Mouse (Mus musculus) ES-Bruce4 (cell line): ENCODE measurements around the gene Nsd2.

Experiments
- CTCF ChIP-seq: IDR thresholded peaks from one replicate; pipeline ENCODE4 v1.8.1; 2011; ENCODE audit warnings: low read depth, low read length
- EP300 ChIP-seq: IDR thresholded peaks from 2 replicates; pipeline ENCODE4 v1.6.1; 2011; ENCODE audit warnings: low read depth, low read length; ENCODE audit not compliant: insufficient read depth

DNA sequence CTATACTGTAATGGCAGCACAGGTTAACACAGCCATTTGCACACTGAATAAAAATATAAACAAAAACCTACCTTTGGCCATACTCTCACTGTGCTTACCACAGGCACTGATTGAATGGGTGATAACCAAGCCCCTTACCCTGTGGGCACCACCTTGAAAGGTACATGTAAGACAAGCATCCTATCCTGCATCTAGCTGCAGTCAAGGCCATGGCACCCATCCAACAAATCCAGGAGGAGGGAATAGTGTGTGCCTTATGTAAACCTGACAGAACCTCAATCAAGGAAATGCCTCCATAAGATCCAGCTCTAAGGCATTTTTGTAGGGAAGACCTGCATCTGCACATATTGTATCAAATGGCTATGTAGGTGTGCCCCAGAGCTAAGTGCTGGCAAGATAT lies 105.6 kb downstream of the Nsd2 start:
- no peak for TF ChIP-seq EP300
- TF ChIP-seq CTCF, result no peak
